Mouse (Mus musculus) small intestine, adult 2 months (tissue): ENCODE measurements around the gene Cer1.

Source experiments
- CTCF ChIP-seq: fragments of 200-500 bp; IDR thresholded peaks from 2 replicates; pipeline ENCODE4 v1.5.1; 2012; ENCODE audit warnings: low read depth, mild to moderate bottlenecking, control low read depth, inconsistent platforms, low read length, moderate library complexity, mixed read lengths; ENCODE audit not compliant: insufficient replicate concordance, insufficient read length; ENCODE audit errors: extremely low read depth
- POLR2A ChIP-seq: fragments of 200-500 bp; IDR thresholded peaks from 2 replicates; pipeline ENCODE4 v1.6.1; 2012; ENCODE audit warnings: low read depth, mild to moderate bottlenecking, control low read depth, inconsistent platforms, low read length, moderate library complexity

- TF ChIP-seq CTCF (peak; percentile 69; the same call in 1 of the 2 replicates), POLR2A (no peak)
Observed at GRCm38 (mm10) chr4:82933698-82934210, 48.8 kb upstream of the Cer1 start.
